27 mouse cellular contexts compared by ENCODE assay signal in genomic region chr3:131119435-131119834, GRCm38 (mm10). TPM values are rescaled to one million over a fixed set of nuclear protein-coding genes. Genes with fewer than 3 reads are reported as not detected.
DNase-seq lines count a peak whose midpoint lies in the region; ATAC-seq and TF ChIP-seq lines count a peak whose summit lies in the region.
"Had no signal": no experiment of that assay in that cellular context is flagged by ENCODE, and none has a peak within 500 bp of the region (broad histone marks: within the 10 kb centered on the region; RNA-seq: fewer than 3 reads in every experiment).

No protein-coding gene starts in this region.

- TF ChIP-seq RAD21 in CH12.LX (IDR thresholded peaks at IDR 0.05; ENCODE audit: low read depth, low read length): no peak; the same call in 1 of the 2 replicates

- dilution Hi-C loops in CH12.LX (cut with MboI; ENCODE audit: extremely low pct_ligation_motif_present, extremely low pct_unique_long_range_greater_than_20kb, low sequenced_read_pairs): no loop called here

- H3K36me3 ChIP-seq in midbrain, embryonic 15.5 days (replicated peaks): no peaks in the 10 kb centered on the region; the same call in 1 of the 2 replicates
- peaks cover 98% of the 10 kb centered on the region for H3K36me3 ChIP-seq in midbrain, embryonic 10.5 days
- H3K36me3 ChIP-seq in spleen, adult 2 months (ENCODE audit: control insufficient read depth, insufficient read depth, low read length): peaks cover 3% of the 10 kb centered on the region; the same call in 1 of the 2 replicates
- H3K36me3 ChIP-seq in CH12.LX (replicated peaks in 1 of 2; ENCODE audit: control insufficient read depth in 1 of 2, insufficient read depth in 1 of 2, low read length in 1 of 2): peaks cover 13 to 25% of the 10 kb centered on the region in 2 experiments
- H3K36me3 ChIP-seq in limb, embryonic 10.5 days: peaks cover 94% of the 10 kb centered on the region

- TF ChIP-seq EP300 in CH12.LX (IDR thresholded peaks at IDR 0.05; ENCODE audit: low read length): peak; percentile 70

- WGBS in midbrain, embryonic 15.5 days: 80% methylated on average over 10 of the region's 10 CpGs
- 89% methylated on average over 10 of the region's 10 CpGs for WGBS in midbrain, embryonic 10.5 days
- 70% methylated on average over 10 of the region's 10 CpGs for WGBS in spleen, adult 2 months
- WGBS in limb, embryonic 10.5 days: 85% methylated on average over 10 of the region's 10 CpGs

- peaks cover 16% of the 10 kb centered on the region; the same call in 1 of the 2 replicates for H3K4me1 ChIP-seq in midbrain, embryonic 15.5 days
- H3K4me1 ChIP-seq in midbrain, embryonic 10.5 days: peaks cover 21% of the 10 kb centered on the region
- H3K4me1 ChIP-seq in spleen, adult 2 months (ENCODE audit: control insufficient read depth, insufficient read depth, insufficient read length): peaks cover 12% of the 10 kb centered on the region
- peaks cover 14 to 33% of the 10 kb centered on the region in 2 experiments for H3K4me1 ChIP-seq in CH12.LX (ENCODE audit: control insufficient read depth in 1 of 2, insufficient read depth in 2 of 2)
- peaks cover 30% of the 10 kb centered on the region for H3K4me1 ChIP-seq in limb, embryonic 10.5 days

- no peaks in the 10 kb centered on the region for H3K9me3 ChIP-seq in midbrain, embryonic 15.5 days
- H3K9me3 ChIP-seq in midbrain, embryonic 10.5 days (replicated peaks): no peaks in the 10 kb centered on the region
- H3K9me3 ChIP-seq in CH12.LX (replicated peaks; ENCODE audit: low read length): peaks cover 10% of the 10 kb centered on the region
- H3K9me3 ChIP-seq in limb, embryonic 10.5 days (replicated peaks): no peaks in the 10 kb centered on the region
- H3K9me3 ChIP-seq: embryonic facial prominence, embryonic 13.5 days; embryonic facial prominence, embryonic 15.5 days; forebrain, embryonic 12.5 days had no signal

- H3K9ac ChIP-seq in midbrain, embryonic 15.5 days: no peak overlapping the region
- peak overlapping the region; percentile 27; the same call in 1 of the 2 replicates for H3K9ac ChIP-seq in CH12.LX (ENCODE audit: insufficient read depth, low read depth)
- H3K9ac ChIP-seq: embryonic facial prominence, embryonic 13.5 days; embryonic facial prominence, embryonic 15.5 days; forebrain, embryonic 12.5 days had no signal

- H3K27ac ChIP-seq in midbrain, embryonic 15.5 days: no peak overlapping the region
- H3K27ac ChIP-seq in midbrain, embryonic 10.5 days (replicated peaks): no peak overlapping the region
- peak overlapping the region; percentile 37; the same call in 1 of the 2 replicates for H3K27ac ChIP-seq in spleen, adult 2 months (ENCODE audit: insufficient read depth, low read length)
- peak overlapping the region; percentile 94 for H3K27ac ChIP-seq in CH12.LX (ENCODE audit: insufficient read depth, low read depth)
- no peak overlapping the region for H3K27ac ChIP-seq in limb, embryonic 10.5 days
- H3K27ac ChIP-seq: embryonic facial prominence, embryonic 15.5 days; forebrain, embryonic 10.5 days; forebrain, embryonic 12.5 days had no signal

- H3K27me3 ChIP-seq in midbrain, embryonic 15.5 days (replicated peaks): no peaks in the 10 kb centered on the region
- no peaks in the 10 kb centered on the region for H3K27me3 ChIP-seq in midbrain, embryonic 10.5 days (ENCODE audit: low read depth, poor library complexity, severe bottlenecking)
- no peaks in the 10 kb centered on the region for H3K27me3 ChIP-seq in spleen, adult 2 months (ENCODE audit: control insufficient read depth, insufficient read depth, low read length)
- H3K27me3 ChIP-seq in CH12.LX (replicated peaks): peaks cover 2% of the 10 kb centered on the region
- no peaks in the 10 kb centered on the region for H3K27me3 ChIP-seq in limb, embryonic 10.5 days (ENCODE audit: low read depth, poor library complexity, severe bottlenecking)
- H3K27me3 ChIP-seq: embryonic facial prominence, embryonic 13.5 days; embryonic facial prominence, embryonic 15.5 days; forebrain, embryonic 12.5 days had no signal

- in situ Hi-C loops in CH12.LX (cut with MboI; ENCODE audit: low pct_ligation_motif_present, low pct_unique_long_range_greater_than_20kb, low sequenced_read_pairs): no loop called here

- no peak for ATAC-seq in midbrain, embryonic 15.5 days (replicated peaks)
- ATAC-seq in granulocyte monocyte progenitor cell, adult 5-6 weeks (replicated peaks; ENCODE audit: poor library complexity, severe bottlenecking): no peak
- ATAC-seq: CD4-positive, CD25-positive, alpha-beta regulatory T cell, adult 4 months; forebrain, embryonic 14.5 days; forebrain, embryonic 16.5 days had no signal

- peaks cover 36% of the 10 kb centered on the region for H3K79me2 ChIP-seq in CH12.LX (replicated peaks; ENCODE audit: control insufficient read depth, extremely low read depth, insufficient read depth, poor library complexity, severe bottlenecking)

- H3K4me3 ChIP-seq in midbrain, embryonic 15.5 days: no peak overlapping the region
- no peak overlapping the region for H3K4me3 ChIP-seq in midbrain, embryonic 10.5 days
- H3K4me3 ChIP-seq in spleen, adult 2 months (ENCODE audit: extremely low read depth, insufficient read depth, insufficient read length): no peak overlapping the region
- no peak overlapping the region for H3K4me3 ChIP-seq in CH12.LX (replicated peaks in 1 of 3; ENCODE audit: low read depth in 2 of 3, low read length in 2 of 3, poor library complexity in 1 of 3)
- H3K4me3 ChIP-seq in limb, embryonic 10.5 days: no peak overlapping the region
- H3K4me3 ChIP-seq: embryonic facial prominence, embryonic 13.5 days; embryonic facial prominence, embryonic 15.5 days; erythroblast, embryonic 14.5 days; forebrain, embryonic 10.5 days; forebrain, embryonic 12.5 days had no signal

- TF ChIP-seq CTCF in spleen, adult 2 months (IDR thresholded peaks at IDR 0.05; ENCODE audit: extremely low read depth, insufficient read depth, insufficient read length, insufficient replicate concordance): no peak
- no peak for TF ChIP-seq CTCF in CH12.LX (conservative IDR thresholded peaks at IDR 0.05 in 1 of 2, IDR thresholded peaks at IDR 0.05 in 1 of 2; ENCODE audit: low read depth in 2 of 2, low read length in 2 of 2)

- no peak for DNase-seq in midbrain, embryonic 10.5 days (ENCODE audit: low spot score)
- DNase-seq in spleen, adult 2 months (ENCODE audit: low read depth in 1 of 2, low spot score in 2 of 2): no peak
- no peak for DNase-seq in spleen, postnatal 36 days (ENCODE audit: low spot score in 2 of 2)
- peak; percentile 62 for DNase-seq in CH12.LX (ENCODE audit: extremely low read depth)
- peak; percentile 56 for DNase-seq in naive thymus-derived CD4-positive, alpha-beta T cell, adult 2 months (ENCODE audit: low read depth)
- no peak for DNase-seq in limb, embryonic 10.5 days (ENCODE audit: low spot score)
- DNase-seq: adrenal gland, adult 2 months; adrenal gland, postnatal 10 days; adrenal gland, postnatal 25 days; cerebellum, adult 11 months; cerebellum, adult 18-20 months; cerebellum, adult 8-10 months; cerebellum, adult 9-11 months; cerebellum, postnatal 14 days; cerebellum, postnatal 36 days; embryo, embryonic 11 days had no signal

- TF ChIP-seq POLR2A in spleen, adult 2 months (IDR thresholded peaks at IDR 0.05; ENCODE audit: low read depth, low read length): no peak
- no peak; the same call in 1 of the 2 replicates for TF ChIP-seq POLR2A in CH12.LX (IDR thresholded peaks at IDR 0.05; ENCODE audit: low read depth, low read length)

- 0 out of 2 replicates have a peak overlapping the region, but pooled peaks have one; percentile 3 for H3K4me2 ChIP-seq in midbrain, embryonic 15.5 days
- H3K4me2 ChIP-seq in CH12.LX (ENCODE audit: insufficient read depth, low read depth, poor library complexity, severe bottlenecking): peak overlapping the region; percentile 64
- H3K4me2 ChIP-seq: embryonic facial prominence, embryonic 15.5 days; forebrain, embryonic 12.5 days had no signal

TF ChIP-seq in CH12.LX, 34 proteins besides CTCF, POLR2A, EP300 and RAD21 (continues in another document):
- peak; percentile 66 for TF ChIP-seq TBP (conservative IDR thresholded peaks at IDR 0.05; ENCODE audit: low read depth, low read length)
- TF ChIP-seq BHLHE40 (IDR thresholded peaks at IDR 0.05; ENCODE audit: low read depth, low read length): peak; percentile 86
- no peak for TF ChIP-seq NELFE (IDR thresholded peaks at IDR 0.05; ENCODE audit: low read depth, low read length)
- no peak for TF ChIP-seq NRF1 (IDR thresholded peaks at IDR 0.05; ENCODE audit: low read depth, low read length)
- TF ChIP-seq MEF2A (IDR thresholded peaks at IDR 0.05; ENCODE audit: borderline replicate concordance, low read depth, low read length): peak; percentile 64; the same call in 1 of the 2 replicates
- TF ChIP-seq MAZ (IDR thresholded peaks at IDR 0.05; ENCODE audit: low read depth, low read length): no peak
- no peak for TF ChIP-seq USF2 (conservative IDR thresholded peaks at IDR 0.05; ENCODE audit: low read depth, low read length)
- no peak for TF ChIP-seq MAFK (IDR thresholded peaks at IDR 0.05; ENCODE audit: insufficient replicate concordance, low read length)
- TF ChIP-seq CHD1 (IDR thresholded peaks at IDR 0.05; ENCODE audit: low read depth, low read length): no peak
- TF ChIP-seq ZMIZ1 (IDR thresholded peaks at IDR 0.05; ENCODE audit: low read depth, low read length): no peak
- 0 out of 2 replicates have a peak, but pooled peaks have one; percentile 39 for TF ChIP-seq MYC (IDR thresholded peaks at IDR 0.05; ENCODE audit: low read depth, low read length)
- TF ChIP-seq ELF1 (IDR thresholded peaks at IDR 0.05; ENCODE audit: low read depth, low read length): peak; percentile 45
- no peak for TF ChIP-seq RCOR1 (conservative IDR thresholded peaks at IDR 0.05; ENCODE audit: low read depth, low read length)
- TF ChIP-seq IRF4 (IDR thresholded peaks at IDR 0.05; ENCODE audit: low read depth, low read length): 0 out of 2 replicates have a peak, but pooled peaks have one; percentile 57
- TF ChIP-seq SMC3 (IDR thresholded peaks at IDR 0.05; ENCODE audit: low read depth, low read length): 0 out of 2 replicates have a peak, but pooled peaks have one; percentile 8
- no peak for TF ChIP-seq MAX (IDR thresholded peaks at IDR 0.05; ENCODE audit: low read length)
- peak; percentile 7; the same call in 1 of the 2 replicates for TF ChIP-seq JUN (IDR thresholded peaks at IDR 0.05; ENCODE audit: insufficient read depth, low read depth, low read length)

RNA-seq across cellular contexts. Expression of gene Lef1, which starts 9.2 kb away (rescaled TPM):
- 71.4 and 79.6 TPM in 2 replicates for polyA plus RNA-seq in midbrain, embryonic 15.5 days (2015; fragmentation: Nextera tagmentation; extraction: Ambion mirVana)
- 58.4 and 60.6 TPM in 2 replicates for polyA plus RNA-seq in midbrain, embryonic 10.5 days (2016; fragmentation: Nextera tagmentation; extraction: Ambion mirVana)
- polyA plus RNA-seq in spleen, adult 2 months (2012; rRNA removed): 50.9 and 54.5 TPM in 2 replicates
- 14.5 and 15.8 TPM in 2 replicates for total RNA-seq in CH12.LX (2012; rRNA removed)
- 1.4 and 1.8 TPM in 2 replicates for total RNA-seq in CH12.LX (2014; rRNA removed)
- 2.7 and 4.4 TPM in 2 replicates for polyA plus RNA-seq in CH12.LX (2012; ENCODE audit: insufficient read length, low read depth)
- not detected in 2 replicates for total RNA-seq in granulocyte monocyte progenitor cell, adult 5-6 weeks (2014; fragmentation: Nextera tagmentation)
- not detected in 2 replicates for total RNA-seq in granulocyte monocyte progenitor cell, adult 5-6 weeks (2017)
- 60.1 and 76.1 TPM in 2 replicates for polyA plus RNA-seq in limb, embryonic 10.5 days (2016; fragmentation: Nextera tagmentation; extraction: Ambion mirVana)
- total RNA-seq: common myeloid progenitor, adult 5-6 weeks had no signal
- polyA plus RNA-seq: erythroblast, embryonic 14.5 days had no signal

Comparison
In these comparisons a context has a peak if more than half of its experiments do, and no peak if none do; other contexts are left out.
1. H3K27ac ChIP-seq: peak in spleen, adult 2 months (single experiment) and CH12.LX (single experiment); none in midbrain, embryonic 15.5 days (single experiment), midbrain, embryonic 10.5 days (single experiment) and limb, embryonic 10.5 days (single experiment).
2. DNase-seq: peak in CH12.LX (single experiment) and naive thymus-derived CD4-positive, alpha-beta T cell, adult 2 months (single experiment); none in midbrain, embryonic 10.5 days (single experiment), spleen, adult 2 months (0 of 2), spleen, postnatal 36 days (0 of 2) and limb, embryonic 10.5 days (single experiment).